Mouse (Mus musculus) adrenal gland, postnatal 10 days (tissue): ENCODE data around the gene Zfp830. TPM values are rescaled to one million over a fixed set of nuclear protein-coding genes. Genes with fewer than 3 reads are reported as not detected.
A peak's percentile ranks its signal among the peaks of the same experiment; 100 is the strongest.

Source experiments
- DNase-seq: peaks from one replicate; pipeline ENCODE4 v3.0.0; 2021; ENCODE audit warnings: mixed read lengths
- long read RNA-seq, 2 experiments: library from polyadenylated mRNA; stranded (forward); transcript quantifications; one replicate each; pipeline ENCODE4 v2.0.0; 2021
- total RNA-seq, 2 experiments: library from RNA; stranded (reverse); gene quantifications; 2 replicates each; pipeline ENCODE4 v1.2.3; 2021

The Zfp830 gene
- 10 to 100 TPM; 17.7 to 20.8 TPM for total RNA-seq
- long read RNA-seq, experiment 1, transcript Zfp830-201 (1 exons, 1,591 nt): major isoform, 35 of 35 reads
- long read RNA-seq, experiment 1, partial matches to known transcripts: 0 of 35 reads
- long read RNA-seq, experiment 1, other reads (novel, unspliced or antisense): 0 of 35 reads
- long read RNA-seq, experiment 2, transcript Zfp830-201 (1 exons, 1,591 nt): major isoform, 16 of 16 reads
- long read RNA-seq, experiment 2, partial matches to known transcripts: 0 of 16 reads
- long read RNA-seq, experiment 2, other reads (novel, unspliced or antisense): 0 of 16 reads

GRCm38 (mm10) chr11:82763742-82764437 lies at the start of gene Zfp830, which contains the start of gene Cct6b:
Gene Zfp830 (plus strand): TSS chr11:82764345.
Gene Cct6b (minus strand): TSS chr11:82764321.
- peak; percentile 96 for DNase-seq

- DNase-seq: no peak
Measured at GRCm38 (mm10) chr11:82719294-82719693, 44.9 kb upstream of the Zfp830 start.

- no peak for DNase-seq
Measured at GRCm38 (mm10) chr11:82726862-82727261, 37.3 kb upstream of the Zfp830 start.

DNA sequence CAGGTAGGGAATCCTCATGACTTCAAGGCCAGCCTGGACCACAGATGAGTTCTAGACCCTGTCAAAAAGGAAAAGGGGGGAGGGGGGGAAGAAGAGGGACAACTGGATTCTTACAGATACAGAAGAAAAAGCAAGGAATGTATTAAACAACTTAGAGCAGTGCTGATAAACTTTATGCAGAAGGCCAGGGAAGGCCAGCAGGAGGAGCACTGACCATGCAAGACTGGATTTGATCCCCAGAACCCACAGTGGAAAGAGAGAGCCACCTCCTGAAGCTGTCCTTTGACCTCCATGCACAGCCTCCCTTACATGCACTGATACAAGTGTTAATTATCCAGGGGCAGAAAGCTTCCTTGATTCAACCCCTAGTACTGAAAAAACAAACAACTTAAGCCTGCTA lies 29.9 kb upstream of the Zfp830 start:
- no peak for DNase-seq

DNA sequence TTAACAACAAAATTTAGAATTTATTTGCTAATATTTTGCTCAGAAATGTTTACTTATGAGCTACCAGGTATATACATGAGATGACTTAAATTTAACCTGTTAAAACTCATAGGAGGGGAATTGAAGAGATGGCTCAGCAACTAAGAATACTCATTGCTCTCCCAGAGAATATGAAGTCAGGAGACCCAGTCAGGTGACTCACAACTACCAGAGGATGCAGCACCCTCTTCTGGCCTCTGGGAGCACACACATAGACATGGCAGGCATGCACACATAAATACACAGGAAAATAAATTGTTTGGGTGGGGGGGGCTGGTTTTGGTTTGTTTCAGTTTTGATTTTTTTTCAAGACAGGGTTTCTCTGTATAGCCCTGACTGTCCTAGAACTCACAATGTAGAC lies 25.1 kb upstream of the Zfp830 start:
- DNase-seq: no peak

GRCm38 (mm10) chr11:82746138-82746537 lies 18.0 kb upstream of the Zfp830 start:
- DNase-seq: peak; percentile 44

GRCm38 (mm10) chr11:82746857-82747366 lies 17.2 kb upstream of the Zfp830 start:
- peak; percentile 6 for DNase-seq

- DNase-seq: peak; percentile 42
Measured at GRCm38 (mm10) chr11:82752349-82753115, 11.6 kb upstream of the Zfp830 start.

DNA sequence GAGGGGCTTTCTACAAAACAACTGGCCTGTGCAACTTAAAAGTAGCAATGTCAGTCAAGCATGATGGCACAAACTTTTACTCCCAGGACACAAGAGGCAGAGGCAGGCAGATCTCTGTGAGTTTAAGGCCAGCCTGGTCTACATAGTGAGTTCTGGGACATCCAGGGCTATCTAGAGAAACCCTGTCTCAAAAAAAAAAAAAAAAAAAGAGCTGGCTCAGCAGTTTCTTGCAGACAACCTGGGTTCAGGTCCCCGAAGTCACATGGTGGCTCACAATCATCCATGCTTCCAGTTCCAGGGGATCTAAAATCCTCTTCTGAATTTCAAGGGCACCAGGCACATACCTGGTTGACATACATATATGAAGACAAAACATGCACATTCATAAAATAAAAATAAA lies 8.2 kb upstream of the Zfp830 start:
- DNase-seq: no peak

GRCm38 (mm10) chr11:82762286-82762829 lies 1.8 kb upstream of the Zfp830 start:
- no peak for DNase-seq

DNA sequence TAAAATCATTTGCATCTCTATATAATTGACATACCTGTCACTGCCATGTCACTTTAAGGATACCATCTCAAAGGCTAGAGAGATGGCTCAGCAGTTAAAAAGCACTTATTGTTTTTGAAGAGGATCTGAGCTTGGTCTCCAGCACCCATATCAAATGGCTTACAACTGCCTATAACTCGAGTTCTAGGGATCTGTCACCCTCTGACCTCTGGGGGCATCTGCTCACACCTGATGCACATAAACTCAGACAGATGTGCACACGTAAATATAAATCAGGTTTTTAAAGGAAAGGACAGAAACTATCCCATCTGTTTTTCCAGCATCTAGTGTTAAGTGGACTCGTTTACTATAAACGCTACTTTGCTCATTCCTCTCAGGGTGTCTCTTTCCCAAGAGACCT lies 884 bp upstream of the Zfp830 start:
- no peak for DNase-seq

- no peak for DNase-seq
Measured at GRCm38 (mm10) chr11:82764438-82764924, 336 bp downstream of the Zfp830 start.

- no peak for DNase-seq
Measured at GRCm38 (mm10) chr11:82780134-82780533, 16.0 kb downstream of the Zfp830 start.

GRCm38 (mm10) chr11:82780983-82781903 lies 17.1 kb downstream of the Zfp830 start, which contains the start of gene Lig3:
Gene Lig3 (plus strand): TSS chr11:82781108.
- DNase-seq: peak; percentile 96

GRCm38 (mm10) chr11:82782197-82782596 lies 18.1 kb downstream of the Zfp830 start:
- no peak for DNase-seq

DNA sequence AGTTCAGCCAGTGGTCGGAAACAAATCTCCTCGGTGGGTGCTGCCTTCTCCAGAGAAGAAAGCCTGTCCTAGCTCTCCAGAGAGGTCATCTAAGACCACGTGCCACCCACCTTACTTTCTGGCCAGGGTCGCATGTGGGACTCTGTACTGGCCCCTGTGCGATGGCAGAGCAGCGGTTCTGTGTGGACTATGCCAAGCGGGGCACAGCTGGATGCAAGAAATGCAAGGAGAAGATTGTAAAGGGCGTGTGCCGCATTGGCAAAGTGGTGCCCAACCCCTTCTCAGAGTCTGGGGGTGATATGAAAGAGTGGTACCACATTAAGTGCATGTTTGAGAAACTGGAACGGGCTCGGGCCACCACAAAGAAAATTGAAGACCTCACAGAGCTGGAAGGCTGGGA lies 19.3 kb downstream of the Zfp830 start:
- DNase-seq: no peak

GRCm38 (mm10) chr11:82806656-82807055 lies 42.5 kb downstream of the Zfp830 start:
- no peak for DNase-seq

- no peak for DNase-seq
Measured at GRCm38 (mm10) chr11:82807370-82807769, 43.2 kb downstream of the Zfp830 start.

DNA sequence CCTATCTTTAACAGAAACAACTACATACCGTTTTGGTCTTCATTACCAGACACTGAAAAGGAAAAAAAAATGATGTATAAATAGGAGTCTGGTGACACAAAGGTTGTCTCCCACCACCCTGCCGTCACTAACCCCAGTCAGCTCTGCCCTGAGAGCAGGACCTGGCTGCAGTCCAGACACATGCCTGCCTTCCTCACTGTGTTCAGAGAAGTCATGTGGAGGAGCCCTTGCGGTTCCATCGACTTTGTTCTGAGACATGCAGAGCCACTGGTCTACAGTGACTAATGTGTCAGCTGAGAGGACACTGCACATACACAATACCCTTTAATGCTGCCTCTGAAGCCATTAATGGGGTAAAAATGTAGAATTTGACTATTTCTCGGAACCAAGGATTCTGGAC lies 44.3 kb downstream of the Zfp830 start:
- no peak for DNase-seq
